24 mouse cellular contexts compared by ENCODE assay signal in the genomic region with DNA sequence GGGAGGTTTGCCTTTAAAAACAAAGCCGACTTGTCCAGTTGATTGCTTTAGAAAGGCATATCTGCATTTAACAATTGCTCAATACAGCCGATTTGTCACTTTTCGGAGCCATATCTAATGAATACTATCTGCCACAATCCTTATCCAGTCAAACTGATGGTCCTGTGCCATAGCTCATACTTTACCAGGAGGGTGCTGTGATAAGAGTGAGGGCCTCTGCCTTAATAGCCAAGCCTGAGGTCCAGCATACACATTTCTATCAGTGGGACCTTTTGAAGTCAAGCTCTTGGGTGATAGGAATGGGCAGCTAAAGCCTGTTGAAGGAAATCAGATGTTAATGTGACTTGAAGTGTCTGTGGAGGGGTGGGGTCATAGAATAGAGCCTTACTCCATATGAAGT.
"Had no signal": no experiment of that assay in that cellular context is flagged by ENCODE, and none has a peak within 500 bp of the region (broad histone marks: within the 10 kb centered on the region; RNA-seq: fewer than 3 reads in every experiment).

No protein-coding gene starts in this region.

- H3K4me2 ChIP-seq: limb, embryonic 12.5 days; limb, embryonic 15.5 days; midbrain, embryonic 13.5 days; neural tube, embryonic 13.5 days; stomach, embryonic 15.5 days had no signal

- H3K9ac ChIP-seq: limb, embryonic 12.5 days; limb, embryonic 15.5 days; midbrain, embryonic 13.5 days; neural tube, embryonic 13.5 days; stomach, embryonic 15.5 days had no signal

- H3K9me3 ChIP-seq: limb, embryonic 12.5 days; limb, embryonic 15.5 days; midbrain, embryonic 10.5 days; midbrain, embryonic 13.5 days; neural tube, embryonic 13.5 days; stomach, embryonic 15.5 days had no signal

- H3K4me3 ChIP-seq: layer of hippocampus, adult 2 months; left cerebral cortex, adult 2 months; limb, embryonic 12.5 days; limb, embryonic 15.5 days; midbrain, embryonic 10.5 days; midbrain, embryonic 13.5 days; myocyte; neural tube, embryonic 13.5 days; stomach, embryonic 15.5 days had no signal

- H3K4me1 ChIP-seq: midbrain, embryonic 10.5 days; stomach, embryonic 15.5 days had no signal

- H3K27me3 ChIP-seq: limb, embryonic 12.5 days; limb, embryonic 15.5 days; midbrain, embryonic 13.5 days; neural tube, embryonic 13.5 days; stomach, embryonic 15.5 days had no signal

- H3K27ac ChIP-seq: kidney, postnatal 0 days; layer of hippocampus, adult 2 months; left cerebral cortex, adult 2 months; limb, embryonic 12.5 days; limb, embryonic 15.5 days; midbrain, embryonic 10.5 days; midbrain, embryonic 13.5 days; neural tube, embryonic 13.5 days; stomach, embryonic 15.5 days had no signal

- ATAC-seq: inflammation-experienced regulatory T-cells, adult 6 months; intestine, postnatal 0 days; midbrain, embryonic 13.5 days; midbrain, embryonic 16.5 days had no signal

- DNase-seq: kidney, adult 2 months; kidney, postnatal 25 days; layer of hippocampus, adult 9-11 months; left cerebral cortex, postnatal 4 days; lung, adult 2 months; lung, postnatal 14 days; lung, postnatal 4 days; retina, postnatal 1 day; right cerebral cortex, postnatal 25 days; spleen, adult 18-20 months; thymus, postnatal 25 days had no signal
